Mouse (Mus musculus) left cerebral cortex, adult 18-20 months (tissue): ENCODE results near the gene Spaar. TPM values are rescaled to one million over a fixed set of nuclear protein-coding genes. Genes with fewer than 3 reads are reported as not detected.
A peak's percentile ranks its signal among the peaks of the same experiment; 100 is the strongest.

Experiments
- DNase-seq, 2 experiments: peaks; one replicate each; pipeline ENCODE4 v3.0.0; 2021 to 2022; ENCODE audit warnings: low spot score in 2 of 2, mixed read lengths in 1 of 2
- long read RNA-seq, 2 experiments: library from polyadenylated mRNA; stranded (forward); transcript quantifications; one replicate each; pipeline ENCODE4 v2.0.0; 2021
- total RNA-seq, 2 experiments: library from RNA; stranded (reverse); gene quantifications; 2 replicates each; pipeline ENCODE4 v1.2.3; 2021

Gene Spaar
- total RNA-seq = 1 to 10 TPM in 1 of 2 experiments, under 1 TPM in 1; 0.44 to 1.1 TPM
- long read RNA-seq, experiment 1, full-length matches to known transcripts = 1 of 2 reads
- long read RNA-seq, experiment 1, partial matches to known transcripts = 0 of 2 reads
- long read RNA-seq, experiment 1, other reads (novel, unspliced or antisense) = 1 of 2 reads
- long read RNA-seq, experiment 2, full-length matches to known transcripts = 1 of 2 reads
- long read RNA-seq, experiment 2, partial matches to known transcripts = 0 of 2 reads
- long read RNA-seq, experiment 2, other reads (novel, unspliced or antisense) = 1 of 2 reads

DNA sequence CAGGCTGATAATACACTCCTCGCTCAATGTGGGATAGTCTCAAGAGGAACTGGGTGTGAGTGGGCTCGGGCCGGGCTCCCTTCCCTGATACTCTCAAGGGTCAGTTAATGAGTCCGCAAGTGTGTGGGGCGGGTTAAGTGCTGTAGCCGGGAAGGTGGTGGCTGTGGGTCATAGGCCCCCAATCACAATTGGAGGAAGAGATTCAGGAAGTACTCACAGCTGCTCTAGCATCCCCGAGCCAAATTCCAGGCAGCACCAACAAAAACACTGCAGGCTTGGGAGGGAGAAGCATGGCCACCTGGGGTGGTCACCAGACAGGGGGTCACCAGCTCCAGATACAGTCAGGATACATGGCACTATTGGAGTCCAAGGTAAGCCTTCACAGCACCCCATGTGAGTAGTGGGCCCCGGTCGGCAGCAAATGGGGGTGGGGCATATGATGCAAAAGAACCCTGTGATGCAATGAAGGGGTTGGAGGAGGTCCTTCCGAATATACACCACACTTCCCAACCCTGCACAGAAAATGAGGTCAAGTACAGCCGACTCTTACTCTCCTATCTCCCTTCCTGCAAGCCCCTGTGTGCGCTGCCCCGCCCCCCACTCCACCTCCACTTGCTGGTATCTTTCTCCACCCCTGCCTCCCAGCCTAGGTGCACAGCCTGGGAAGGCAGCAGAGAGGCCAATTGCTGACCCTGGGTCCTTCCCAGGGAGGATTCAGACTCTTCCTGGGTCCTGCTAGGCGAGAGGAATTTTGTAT is at the start of gene Spaar:
Spaar (plus strand) TSS at position 241 of the 757 bp plus-strand sequence.
- no peak for DNase-seq

DNA sequence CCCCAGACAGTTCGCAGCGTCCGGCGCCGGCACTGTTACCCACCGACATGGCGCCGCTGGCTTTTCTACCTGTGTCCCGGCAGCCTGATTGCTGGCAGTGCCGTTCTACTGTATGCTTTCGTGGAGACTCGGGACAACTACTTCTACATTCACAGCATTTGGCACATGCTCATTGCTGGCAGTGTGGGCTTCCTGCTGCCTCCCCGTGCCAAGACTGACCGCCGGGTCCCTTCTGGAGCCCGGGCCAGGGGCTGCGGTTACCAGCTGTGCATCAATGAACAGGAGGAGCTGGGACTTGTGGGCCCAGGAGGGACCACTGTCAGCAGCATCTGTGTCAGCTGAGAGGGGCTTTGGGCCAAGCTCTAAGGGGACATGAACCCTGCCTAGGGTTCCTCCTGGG is 39.8 kb upstream of the Spaar start:
- no peak for DNase-seq

DNA sequence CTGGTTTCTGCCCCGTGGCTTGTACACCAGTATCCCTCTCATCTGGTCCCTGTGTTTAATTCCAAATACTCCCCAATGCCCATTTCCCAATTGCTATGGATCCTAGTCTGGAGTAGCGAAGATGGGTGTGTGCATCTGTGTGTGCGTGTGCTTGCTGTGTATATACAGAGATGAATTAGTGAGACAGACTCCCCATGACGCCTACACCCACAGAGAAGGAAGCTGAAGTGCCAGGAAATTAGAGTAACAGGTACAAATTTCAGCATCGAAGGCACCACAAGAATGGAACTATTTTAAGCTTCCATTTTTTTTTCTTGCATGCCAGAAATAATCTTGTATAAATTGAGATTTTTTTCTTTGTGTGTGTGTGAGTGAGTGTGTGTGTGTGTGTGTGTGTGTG is 38.8 kb upstream of the Spaar start:
- DNase-seq = no peak

DNA sequence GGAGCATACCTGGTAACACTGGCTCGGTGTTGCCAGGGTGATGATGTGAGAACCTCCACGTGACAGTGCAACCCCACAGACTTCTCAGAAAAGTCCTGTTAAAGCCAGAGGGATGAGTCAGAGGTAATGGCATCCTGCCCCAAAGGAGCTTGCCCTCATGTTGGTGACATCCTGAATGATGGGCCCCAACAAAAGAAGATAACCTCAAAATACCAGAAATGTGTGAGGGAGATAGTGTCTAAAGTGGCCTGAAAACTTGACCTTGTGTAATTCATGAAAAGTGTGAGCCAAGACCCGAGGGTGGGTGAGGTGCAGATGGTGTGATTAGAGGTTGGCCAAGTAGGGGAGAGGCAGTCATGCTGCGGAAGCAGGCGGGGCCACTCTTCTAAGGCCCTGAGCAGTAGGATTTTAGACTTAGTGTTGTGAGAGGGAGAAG is 36.0 kb upstream of the Spaar start:
- DNase-seq = no peak

DNA sequence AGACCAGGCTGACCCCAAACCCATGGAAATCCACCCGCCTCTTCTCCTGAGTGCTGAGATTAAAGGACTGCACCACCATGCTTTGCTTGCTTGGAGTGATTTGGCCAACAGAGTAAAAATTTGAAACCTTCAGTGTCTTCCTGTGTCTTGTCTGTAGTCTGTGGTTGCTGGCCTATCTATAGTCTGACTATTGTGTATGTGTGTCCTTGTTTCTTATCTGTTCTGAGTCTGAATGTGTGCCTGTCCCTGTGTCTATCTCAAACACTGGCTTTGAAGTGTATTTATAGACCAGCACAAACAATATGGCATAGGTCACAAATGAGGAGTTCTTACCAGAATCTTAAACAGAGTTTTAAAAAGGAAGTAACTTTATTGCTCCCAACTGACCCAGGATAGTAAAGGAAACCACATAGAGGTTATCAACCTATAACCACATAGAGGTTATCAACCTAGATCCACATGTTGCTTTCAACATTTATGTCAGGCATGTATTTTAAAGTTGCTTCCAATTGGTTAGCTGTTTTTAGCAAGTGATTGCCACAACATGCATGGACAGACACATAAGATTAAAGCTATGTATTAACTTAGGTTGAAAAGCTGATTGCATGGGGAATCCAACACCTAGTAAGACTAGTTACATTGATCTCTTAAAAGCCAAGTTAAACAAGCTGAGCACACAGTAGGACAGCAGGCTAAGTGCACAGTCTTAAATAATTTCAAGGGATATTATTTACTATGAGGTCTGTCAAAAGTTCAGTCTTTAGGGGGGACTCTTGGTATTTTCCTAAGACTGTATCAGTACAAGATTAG is 35.2 kb upstream of the Spaar start:
- no peak for DNase-seq

DNA sequence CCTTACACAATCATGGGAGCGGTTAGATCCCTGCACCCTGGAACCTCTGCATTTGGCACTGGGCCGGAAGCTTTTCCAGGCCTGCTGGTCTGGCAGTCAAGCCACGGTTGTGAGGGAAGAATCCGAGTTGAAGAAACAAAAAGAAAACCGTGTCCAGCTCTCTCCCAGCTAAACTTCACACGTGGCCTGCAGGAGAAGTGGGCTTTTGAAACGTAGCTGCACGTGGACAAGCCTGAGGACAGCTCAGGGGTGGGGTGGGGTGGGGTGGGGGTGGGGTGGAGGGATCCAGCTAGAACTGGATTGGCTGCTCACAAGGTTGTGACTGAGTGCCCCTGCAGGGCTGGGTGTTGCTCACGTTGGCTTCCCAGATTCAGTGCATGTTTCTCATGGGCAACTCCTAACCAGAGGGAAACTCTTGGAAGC is 34.6 kb upstream of the Spaar start:
- no peak for DNase-seq

DNA sequence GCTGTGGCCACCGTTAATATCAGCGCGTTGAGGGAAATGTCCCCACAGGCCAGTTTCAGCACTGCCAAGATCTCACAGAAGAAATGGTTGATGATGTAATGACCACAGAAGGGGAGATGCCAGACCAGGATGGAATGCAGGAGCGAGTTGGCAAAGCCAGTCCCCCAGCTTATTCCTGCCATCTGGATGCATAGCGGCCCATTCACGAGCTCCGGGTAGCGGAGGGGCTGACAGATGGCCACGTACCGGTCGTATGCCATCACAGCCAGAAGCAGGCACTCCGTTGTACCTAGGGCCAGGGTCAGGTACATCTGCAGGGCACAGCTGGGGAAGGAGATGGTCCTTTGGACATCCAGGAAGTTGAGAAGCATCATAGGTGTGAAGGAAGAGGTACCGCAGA is 33.3 kb upstream of the Spaar start:
- DNase-seq = no peak

DNA sequence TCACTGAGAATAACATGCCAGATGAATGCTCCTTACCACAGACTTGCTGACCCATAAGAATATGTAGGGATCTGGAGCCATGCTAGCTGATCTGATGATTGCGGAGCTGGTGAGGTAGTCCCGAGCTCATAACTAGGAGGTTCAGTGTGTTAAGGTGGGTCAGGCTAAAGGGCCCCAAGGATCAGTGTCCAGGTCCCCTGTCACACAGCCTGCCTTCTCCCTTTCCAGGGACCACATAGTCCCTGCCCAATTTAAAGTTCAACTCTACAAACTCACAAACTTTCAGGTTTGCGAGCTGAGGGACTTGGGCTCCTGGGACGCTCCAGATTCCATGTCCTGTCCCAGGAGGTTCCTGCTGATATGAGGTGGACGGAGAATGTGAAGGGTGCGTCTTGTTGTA is 29.1 kb upstream of the Spaar start, which contains the start of gene Olfr70:
Olfr70 (minus strand) TSS at position 101 of the 400 bp plus-strand sequence.
- DNase-seq = no peak

- no peak for DNase-seq
Observed at GRCm38 (mm10) chr4:43703439-43703838, 26.4 kb upstream of the Spaar start.

DNA sequence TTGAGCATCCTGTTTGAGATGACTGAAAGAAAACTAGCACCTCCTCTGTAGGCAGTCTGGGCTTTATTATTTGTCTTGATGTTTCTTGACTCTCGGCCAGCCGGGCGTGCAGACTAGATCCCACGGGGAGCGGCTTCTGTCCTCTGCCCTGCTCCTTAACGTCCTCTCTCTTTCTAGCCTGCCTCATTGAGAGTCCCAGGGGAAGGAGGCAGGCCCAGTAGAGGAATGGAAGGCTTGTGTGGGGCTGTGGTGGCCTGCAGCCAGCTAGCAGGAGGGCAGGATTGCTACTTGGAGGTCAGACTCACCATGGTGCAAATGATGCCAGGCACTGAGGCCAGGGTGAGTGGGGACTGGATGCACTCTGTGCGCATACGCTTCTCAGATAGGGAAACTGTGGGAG is 26.0 kb upstream of the Spaar start:
- DNase-seq = no peak

DNA sequence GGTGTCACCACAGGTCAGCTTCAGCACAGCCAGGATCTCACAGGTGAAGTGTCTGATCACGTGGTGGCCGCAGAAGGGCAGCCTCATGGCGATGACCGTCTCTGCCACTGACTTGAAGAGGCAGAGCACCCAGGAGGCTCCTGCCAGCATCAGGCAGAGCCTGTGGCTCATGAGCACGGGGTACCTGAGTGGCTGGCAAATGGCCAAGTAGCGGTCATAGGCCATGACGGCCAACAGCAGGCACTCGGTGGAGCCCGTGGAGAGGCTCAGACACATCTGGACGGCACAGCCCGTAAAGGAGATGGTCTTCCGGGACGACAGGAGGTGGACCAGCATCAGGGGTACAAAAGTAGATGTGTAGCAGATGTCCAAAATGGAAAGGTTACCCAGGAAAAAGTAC is 23.8 kb upstream of the Spaar start:
- DNase-seq = no peak

DNA sequence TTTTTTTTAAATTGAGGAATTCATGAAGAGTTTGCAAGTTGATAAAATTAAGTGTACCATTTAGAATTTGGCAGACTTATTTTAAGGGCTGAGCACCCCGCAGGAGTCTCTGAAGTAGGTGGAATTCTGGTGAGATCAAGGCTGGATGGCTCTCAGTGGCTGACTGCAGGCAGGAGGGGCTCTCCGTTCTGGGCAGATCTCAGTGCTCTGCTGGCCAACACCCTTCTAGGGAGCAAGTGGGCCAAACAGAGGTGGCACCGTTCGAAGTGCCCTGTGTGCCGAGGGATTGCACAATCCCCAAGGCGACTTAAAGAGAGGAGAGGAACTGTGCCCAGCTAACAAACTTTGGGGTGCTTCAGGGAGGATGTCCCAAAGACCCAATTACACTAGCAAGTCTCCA is 20.0 kb upstream of the Spaar start, which contains the start of gene Olfr71:
Olfr71 (minus strand) TSS at position 387 of the 400 bp plus-strand sequence.
- DNase-seq = no peak

DNA sequence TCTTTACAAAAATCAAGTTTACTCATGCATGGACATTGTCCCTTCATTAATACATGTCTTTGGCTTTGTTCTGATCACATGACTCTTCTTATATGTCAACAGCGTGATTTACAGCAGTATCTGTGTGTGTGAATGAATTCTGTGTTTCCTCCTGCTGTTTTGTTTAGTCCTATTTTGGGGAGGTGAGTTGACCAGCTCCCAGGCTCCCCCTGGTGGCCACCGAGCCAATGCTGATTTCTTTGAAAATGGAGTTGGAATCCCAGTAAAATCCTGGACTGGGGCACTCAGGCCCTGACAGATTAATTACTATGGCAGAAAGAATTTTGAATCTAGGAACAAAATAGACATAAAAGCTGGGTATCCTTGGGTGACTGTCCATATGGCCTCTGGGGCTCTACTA is 18.0 kb upstream of the Spaar start:
- DNase-seq = peak; percentile 80 to 93

DNA sequence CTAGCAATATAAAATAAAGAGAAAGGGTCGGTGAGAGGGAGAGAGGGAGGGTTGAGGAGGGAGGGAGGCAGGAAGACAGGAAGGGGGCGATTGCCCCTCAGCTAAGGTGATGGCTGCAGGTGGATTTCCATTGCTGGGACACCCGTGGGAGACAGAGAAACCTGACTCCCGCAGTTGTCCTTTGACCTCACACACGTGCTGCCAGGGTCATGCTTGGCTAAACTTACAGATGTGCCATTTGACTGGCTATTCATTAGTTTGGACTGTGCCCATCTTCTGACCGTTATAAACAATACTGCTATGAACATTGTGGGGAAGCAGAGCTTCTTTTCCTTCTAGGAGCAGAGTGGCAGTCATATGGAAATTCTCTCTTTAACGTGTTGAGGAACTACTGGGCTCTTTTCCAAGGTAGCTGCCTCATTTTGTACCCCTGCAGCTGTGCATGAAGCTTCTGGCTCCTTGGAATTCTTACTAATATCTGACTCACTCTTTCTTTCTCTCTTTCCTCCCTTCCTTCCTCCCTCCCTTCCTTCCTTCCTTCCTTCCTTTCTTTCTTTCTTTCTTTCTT is 16.1 kb upstream of the Spaar start:
- no peak for DNase-seq

- DNase-seq = no peak
Observed at GRCm38 (mm10) chr4:43720491-43721228, 9.2 kb upstream of the Spaar start.

DNA sequence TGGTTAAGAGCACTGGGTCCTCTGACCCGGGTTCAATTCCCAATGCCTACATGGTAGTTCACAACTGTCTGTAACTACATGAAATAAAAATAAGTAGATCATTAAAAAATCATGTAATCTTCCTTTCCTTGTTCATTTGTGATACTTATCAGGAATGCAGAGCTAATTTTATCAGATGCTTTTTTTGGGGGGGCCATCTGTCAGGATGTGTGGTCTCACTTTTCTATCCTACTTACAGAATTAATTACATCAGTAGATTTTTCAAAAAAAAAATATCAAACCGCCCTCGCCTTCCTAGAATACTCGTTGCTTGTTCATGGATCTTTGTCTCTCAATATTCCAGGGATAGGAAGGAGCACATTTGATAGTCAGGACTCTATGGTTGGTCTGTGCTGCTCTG is 7.6 kb upstream of the Spaar start:
- no peak for DNase-seq

DNA sequence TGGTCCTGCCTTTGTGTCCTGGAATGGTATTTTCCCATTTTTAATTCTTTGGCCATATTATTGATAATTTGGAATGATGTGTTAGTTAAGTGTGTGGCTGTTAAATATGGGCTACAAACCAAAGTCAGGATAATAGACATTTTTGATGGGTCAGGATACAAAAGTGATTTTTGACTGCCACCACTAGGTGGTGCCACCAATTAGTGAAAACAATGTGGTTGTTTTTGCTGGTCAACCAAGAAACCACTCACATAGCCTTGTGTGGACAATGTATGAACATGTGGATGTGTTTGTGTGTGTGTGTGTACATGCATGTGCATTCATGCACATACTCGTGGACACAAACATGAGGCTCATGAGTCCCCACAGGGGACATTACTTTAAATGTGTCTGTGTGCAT is 5.1 kb upstream of the Spaar start:
- peak in 1 of 2 experiments; percentile 47 for DNase-seq

DNA sequence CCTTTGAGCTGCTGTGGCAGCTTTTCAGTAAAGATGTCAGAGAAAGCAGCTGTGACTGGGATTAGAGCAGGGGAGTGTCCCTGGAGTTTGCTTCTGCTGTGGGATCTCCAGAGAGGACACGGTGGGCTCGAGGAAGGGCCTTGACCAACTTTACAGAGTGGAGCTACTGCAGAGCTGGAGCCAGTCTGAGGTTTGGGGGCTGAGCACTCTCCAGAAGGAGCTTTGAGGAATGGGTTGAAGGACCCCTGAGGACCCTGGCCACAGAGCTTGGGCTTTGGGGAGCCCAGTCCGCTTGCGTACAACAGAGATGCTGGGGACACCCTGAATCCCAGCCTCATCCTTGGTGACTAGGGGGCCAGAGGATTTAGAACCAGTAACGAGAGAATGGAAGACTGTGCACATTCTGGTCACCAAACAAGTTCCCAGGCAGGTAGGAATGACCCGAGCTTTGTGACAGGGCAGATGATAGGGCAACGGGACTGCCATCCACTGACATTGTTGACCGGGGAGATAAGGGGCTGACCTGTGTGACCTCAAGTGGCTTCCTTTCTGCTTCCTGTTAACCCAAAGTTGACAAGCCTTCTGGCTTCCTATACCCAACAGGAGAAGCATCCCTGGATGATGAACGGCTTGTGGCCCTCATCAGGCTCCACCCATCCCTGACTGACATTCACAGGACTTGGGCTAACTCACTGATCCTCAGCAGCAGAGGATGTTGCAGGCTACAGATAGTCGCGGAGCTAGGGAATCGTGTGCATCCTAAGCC is 3.4 kb upstream of the Spaar start:
- DNase-seq = no peak

DNA sequence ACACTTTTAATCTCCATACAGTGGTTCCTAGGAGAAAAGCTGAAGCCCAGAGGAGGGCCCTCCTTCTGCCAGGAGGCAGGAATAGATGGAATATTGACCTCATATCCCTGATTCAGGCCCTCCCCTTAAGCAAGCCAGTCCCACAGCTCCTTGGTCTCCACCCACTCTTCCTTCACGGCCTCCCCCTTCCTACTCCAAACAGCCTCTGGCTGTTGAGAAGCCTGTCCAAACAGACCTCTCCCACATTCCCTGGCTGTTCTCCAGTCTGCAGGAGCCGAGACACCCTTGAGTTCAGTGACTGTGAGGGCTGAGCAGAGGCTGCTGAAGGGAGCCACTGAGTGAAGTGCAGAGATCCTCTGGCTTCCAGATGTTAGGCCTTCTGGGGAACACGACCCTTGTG is 2.8 kb upstream of the Spaar start, which contains the start of gene Hrct1:
Hrct1 (plus strand) TSS at position 194 of the 400 bp plus-strand sequence.
- peak in 1 of 2 experiments; percentile 30 for DNase-seq
